In the genomic region with DNA sequence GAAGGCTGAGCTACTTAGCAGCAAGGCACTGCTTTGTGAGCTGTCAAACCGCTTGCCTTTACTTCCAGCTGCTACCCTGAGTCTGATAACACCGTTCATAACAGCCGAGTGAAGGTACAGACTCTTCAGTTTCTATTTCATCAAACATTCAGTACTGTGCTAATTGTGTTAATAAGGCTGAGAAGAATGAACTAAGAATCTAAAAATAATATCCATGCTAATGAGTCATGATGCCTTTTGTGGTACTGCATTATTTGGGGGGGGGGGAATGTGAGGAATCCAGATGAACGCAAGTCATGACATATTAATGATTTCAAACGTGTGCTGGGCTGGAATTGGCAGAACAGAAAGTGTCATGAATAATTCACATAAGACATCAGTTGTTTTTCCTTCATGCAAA, we compare ENCODE assay signal across 12 mouse cellular contexts.
"Had no signal": no experiment of that assay in that cellular context is flagged by ENCODE, and none has a peak within 500 bp of the region (broad histone marks: within the 10 kb centered on the region; RNA-seq: fewer than 3 reads in every experiment).

No protein-coding gene starts in this region.

- H3K4me2 ChIP-seq: limb, embryonic 13.5 days; neural tube, embryonic 13.5 days; stomach, embryonic 15.5 days had no signal

- H3K9me3 ChIP-seq: limb, embryonic 13.5 days; neural tube, embryonic 13.5 days; stomach, embryonic 15.5 days had no signal

- H3K9ac ChIP-seq: limb, embryonic 13.5 days; liver, embryonic 14.5 days; neural tube, embryonic 13.5 days; stomach, embryonic 15.5 days had no signal

- DNase-seq: kidney, adult 11 months; kidney, adult 9 months; kidney, postnatal 36 days; left cerebral cortex, postnatal 4 days; lung, adult 18-20 months; right cerebral cortex, postnatal 14 days; thymus, postnatal 36 days had no signal

- H3K36me3 ChIP-seq: limb, embryonic 13.5 days; neural tube, embryonic 13.5 days; stomach, embryonic 15.5 days had no signal

- H3K4me3 ChIP-seq: limb, embryonic 13.5 days; neural tube, embryonic 13.5 days; stomach, embryonic 15.5 days had no signal

- H3K27me3 ChIP-seq: limb, embryonic 13.5 days; neural tube, embryonic 13.5 days; stomach, embryonic 15.5 days had no signal

- H3K4me1 ChIP-seq: stomach, embryonic 15.5 days had no signal

- H3K27ac ChIP-seq: kidney, postnatal 0 days; limb, embryonic 13.5 days; liver, embryonic 14.5 days; neural tube, embryonic 13.5 days; stomach, embryonic 15.5 days had no signal
